7 mouse cellular contexts compared by ENCODE assay signal in the genomic region with DNA sequence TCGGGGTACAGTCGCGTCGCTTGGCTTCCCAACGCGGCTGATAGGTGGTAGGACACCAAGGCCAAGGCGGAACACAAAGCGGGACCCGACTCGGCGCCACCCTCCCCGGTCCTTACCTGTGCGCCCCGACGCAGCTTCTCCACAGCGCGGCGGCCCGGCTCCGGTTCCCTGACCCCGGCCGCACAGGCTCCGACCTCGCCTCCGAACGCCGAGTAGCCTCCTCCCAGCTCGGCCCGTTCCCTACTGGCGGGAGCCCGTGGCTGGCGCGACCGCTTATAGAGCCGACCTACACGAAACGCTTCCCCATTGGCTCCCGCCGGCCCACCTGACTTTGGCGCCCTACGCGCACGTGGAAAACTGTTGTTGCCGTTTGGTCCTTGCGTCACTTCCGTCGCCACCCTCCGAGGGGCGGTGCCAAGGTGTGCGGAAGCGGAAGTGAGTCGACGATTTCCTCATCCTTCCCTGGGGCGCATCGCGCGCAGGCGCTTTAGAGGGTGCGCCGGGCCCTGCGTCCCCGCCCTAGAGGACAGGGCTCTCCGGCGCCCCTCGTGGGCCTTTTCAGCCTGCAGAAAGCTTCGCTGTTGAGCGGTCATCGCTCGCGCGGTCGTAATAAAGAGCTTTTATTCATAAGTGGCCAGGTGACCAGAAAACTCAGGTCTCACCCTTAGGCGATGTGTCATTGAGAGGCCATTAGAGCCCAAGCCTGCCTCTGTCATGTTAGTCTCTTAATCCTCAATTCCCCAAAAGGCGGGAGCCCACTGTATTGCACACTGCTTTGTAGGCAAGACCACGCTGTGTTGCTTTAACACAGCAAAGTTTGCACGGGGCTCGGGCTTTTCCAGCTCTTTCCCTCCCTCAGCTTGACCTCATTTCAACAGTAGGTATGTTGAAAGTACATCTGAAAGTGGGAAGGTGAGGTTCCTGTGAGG. TPM values are rescaled to one million over a fixed set of nuclear protein-coding genes. Genes with fewer than 3 reads are reported as not detected.
A peak's percentile ranks its signal among the peaks of the same experiment; 100 is the strongest.
DNase-seq lines count a peak whose midpoint lies in the region; ATAC-seq lines count a peak whose summit lies in the region.

A gene (minus strand): TSS at position 503 of the 929 bp plus-strand sequence.

- no peaks in the 10 kb centered on the region for H3K36me3 ChIP-seq in intestine, embryonic 16.5 days (ENCODE audit: control insufficient read depth, insufficient read depth, low read length)
- H3K36me3 ChIP-seq in midbrain, embryonic 11.5 days (ENCODE audit: control insufficient read depth, insufficient read depth, low read length) = no peaks in the 10 kb centered on the region

- peak within 1 kb of the TSS; percentile 99 for H3K4me3 ChIP-seq in intestine, embryonic 16.5 days (ENCODE audit: low read length)
- H3K4me3 ChIP-seq in midbrain, embryonic 11.5 days (ENCODE audit: low read depth, low read length) = peak within 1 kb of the TSS; percentile 89

- peak; percentile 99 for ATAC-seq in intestine, embryonic 16.5 days
- peak; percentile 99 for ATAC-seq in midbrain, embryonic 11.5 days (ENCODE audit: low FRiP score)

- H3K4me2 ChIP-seq in intestine, embryonic 16.5 days (ENCODE audit: low read depth, low read length) = peak within 1 kb of the TSS; percentile 73
- H3K4me2 ChIP-seq in midbrain, embryonic 11.5 days = peak within 1 kb of the TSS; percentile 72

- intact Hi-C loops in left cerebral cortex, postnatal 36 days (cut with DNase I) = loop anchor here (5.0 to 10.0 kb wide), 2 partner anchors 57 to 335 kb away; no protein-coding TSS in a partner anchor

- under 1% methylated on average over 77 of the region's 77 CpGs for WGBS in intestine, embryonic 16.5 days
- under 1% methylated on average over 73 of the region's 77 CpGs for WGBS in midbrain, embryonic 11.5 days

- peak; percentile 100 for DNase-seq in adrenal gland, adult 8-10 months
- DNase-seq in embryo, embryonic 9.5 days (ENCODE audit: extremely low spot score) = peak; percentile 99
- DNase-seq in gastrocnemius, postnatal 4 days (ENCODE audit: low spot score in 2 of 2) = peak; percentile 99
- peak; percentile 100 for DNase-seq in left cerebral cortex, postnatal 36 days (ENCODE audit: low spot score in 2 of 2)
- DNase-seq in midbrain, embryonic 11.5 days (ENCODE audit: low spot score, missing footprints) = peak; percentile 100
- DNase-seq in skeletal muscle tissue, adult 2 months (ENCODE audit: low read depth, low spot score) = peak; percentile 100

- no peaks in the 10 kb centered on the region for H3K9me3 ChIP-seq in intestine, embryonic 16.5 days (ENCODE audit: control insufficient read depth, low read length)
- no peaks in the 10 kb centered on the region for H3K9me3 ChIP-seq in midbrain, embryonic 11.5 days (ENCODE audit: control insufficient read depth, low read length)

- H3K27me3 ChIP-seq in intestine, embryonic 16.5 days (replicated peaks; ENCODE audit: control insufficient read depth, insufficient read depth, low read length) = no peaks in the 10 kb centered on the region
- H3K27me3 ChIP-seq in midbrain, embryonic 11.5 days (ENCODE audit: control insufficient read depth, insufficient read depth, low read length) = no peaks in the 10 kb centered on the region

- no peaks in the 10 kb centered on the region for H3K4me1 ChIP-seq in intestine, embryonic 16.5 days (ENCODE audit: control insufficient read depth, insufficient read depth, low read length)
- peaks cover 6% of the 10 kb centered on the region; the same call in 1 of the 2 replicates for H3K4me1 ChIP-seq in midbrain, embryonic 11.5 days (ENCODE audit: control insufficient read depth, insufficient read depth, low read length)

- H3K27ac ChIP-seq in intestine, embryonic 16.5 days (ENCODE audit: low read length) = peak within 1 kb of the TSS; percentile 82
- H3K27ac ChIP-seq in midbrain, embryonic 11.5 days (ENCODE audit: low read depth, low read length) = peak within 1 kb of the TSS; percentile 52

- H3K9ac ChIP-seq in intestine, embryonic 16.5 days (ENCODE audit: low read depth, low read length) = peak within 1 kb of the TSS; percentile 92
- H3K9ac ChIP-seq in midbrain, embryonic 11.5 days (ENCODE audit: low read length) = peak within 1 kb of the TSS; percentile 85

RNA-seq across cellular contexts. Expression of the gene that starts here (rescaled TPM):
- 10 to 100 TPM; 47.4 to 72.3 (median 50.4) TPM for total RNA-seq in adrenal gland, adult 8-10 months (2022)
- 10 to 100 TPM; 17.2 to 17.4 TPM for total RNA-seq in gastrocnemius, postnatal 4 days (2021)
- 24.3 and 34.1 TPM in 2 replicates for polyA plus RNA-seq in intestine, embryonic 16.5 days (2015; fragmentation: Nextera tagmentation; extraction: Ambion mirVana)
- total RNA-seq in left cerebral cortex, postnatal 36 days (2021) = 10 to 100 TPM; 39.7 to 43.2 TPM
- polyA plus RNA-seq in midbrain, embryonic 11.5 days (2014; fragmentation: Nextera tagmentation; extraction: Ambion mirVana) = 30.6 and 35.0 TPM in 2 replicates

Comparison
In these comparisons a context has a peak if more than half of its experiments do, and no peak if none do; other contexts are left out.
1. Peak in every context shown above with its lines: DNase-seq, ATAC-seq, H3K4me3 ChIP-seq and H3K27ac ChIP-seq.